Mouse (Mus musculus) lung, postnatal 0 days (tissue): ENCODE results near the gene Tceal5. TPM values are rescaled to one million over a fixed set of nuclear protein-coding genes. Genes with fewer than 3 reads are reported as not detected.

ENCODE experiments used
- ATAC-seq: fragments of 200-750 bp; cut with Nextera tagmentation; 2 replicates; pipeline ENCODE4 v1.8.0; 2017; ENCODE audit warnings: moderate library complexity
- DNase-seq: peaks from one replicate; pipeline ENCODE4 v3.0.0-alpha.2; 2016; ENCODE audit warnings: low spot score
- H3K27ac ChIP-seq: fragments of 300-500 bp; sonication (generic); 2 replicates; pipeline ENCODE4 v1.5.1; 2014; ENCODE audit warnings: antibody characterized with exemption, mild to moderate bottlenecking, low read length, mixed read lengths
- H3K27me3 ChIP-seq: fragments of 300-500 bp; sonication (generic); replicated peaks from 2 replicates; pipeline ENCODE4 v1.6.1; 2014; ENCODE audit warnings: low read length, mixed read lengths; ENCODE audit not compliant: insufficient read depth
- H3K36me3 ChIP-seq: fragments of 300-500 bp; sonication (generic); 2 replicates; pipeline ENCODE4 v1.6.1; 2014; ENCODE audit warnings: low read length, mixed read lengths; ENCODE audit not compliant: insufficient read depth
- H3K4me1 ChIP-seq: fragments of 300-500 bp; sonication (generic); 2 replicates; pipeline ENCODE4 v1.6.1; 2014; ENCODE audit warnings: antibody characterized with exemption, low read depth, low read length, mixed read lengths; ENCODE audit not compliant: insufficient read depth
- H3K4me2 ChIP-seq: fragments of 300-500 bp; sonication (generic); replicated peaks from 2 replicates; pipeline ENCODE4 v1.6.1; 2014; ENCODE audit warnings: low read depth, mild to moderate bottlenecking, low read length, moderate library complexity, mixed read lengths
- H3K4me3 ChIP-seq: fragments of 300-500 bp; sonication (generic); 2 replicates; pipeline ENCODE4 v1.5.1; 2014; ENCODE audit warnings: low read depth, low read length
- H3K9ac ChIP-seq: fragments of 300-500 bp; sonication (generic); replicated peaks from 2 replicates; pipeline ENCODE4 v1.6.1; 2014; ENCODE audit warnings: low read depth, mild to moderate bottlenecking
- H3K9me3 ChIP-seq: fragments of 300-500 bp; sonication (generic); 2 replicates; pipeline ENCODE4 v1.6.1; 2016; ENCODE audit warnings: low read length, mixed read lengths
- CTCF ChIP-seq: IDR thresholded peaks from 2 replicates; pipeline ENCODE4 v1.5.1; 2016; ENCODE audit warnings: antibody characterized with exemption, mild to moderate bottlenecking
- EP300 ChIP-seq: IDR thresholded peaks from 2 replicates; pipeline ENCODE4 v1.6.1; 2016; ENCODE audit warnings: antibody characterized with exemption, mild to moderate bottlenecking, control low read depth
- WGBS: fragments of 180-500 bp; shearing (Covaris S2); extraction: QIAGEN DNeasy Blood & Tissue Kit; methylation state at CpG from one replicate; pipeline ENCODE4 v1.1.7; 2014; 5-methylcytosine and 5-hydroxymethylcytosine counted together
- polyA plus RNA-seq: library from polyadenylated mRNA; unstranded; fragments of >200 nt; fragmentation: Nextera tagmentation; extraction: Ambion mirVana; gene quantifications from 2 replicates; pipeline ENCODE4 v1.2.1, GENCODE M21; 2015

The Tceal5 gene
- polyA plus RNA-seq, 1 experiment from 2014 or later, result 0.97 TPM

- TF ChIP-seq EP300, result no peak
- no peak for TF ChIP-seq CTCF
- Histone ChIP-seq H3K9ac (no peak overlapping the region), H3K27me3 (no peaks in the 10 kb centered on the region), H3K4me1 (no peaks in the 10 kb centered on the region), H3K36me3 (no peaks in the 10 kb centered on the region), H3K9me3 (no peaks in the 10 kb centered on the region), H3K27ac (no peak overlapping the region), H3K4me2 (no peak overlapping the region), H3K4me3 (no peak overlapping the region)
- no peak for ATAC-seq
- DNase-seq, result no peak
- WGBS, result 69% methylated on average over 2 of the region's 2 CpGs
Measured at GRCm38 (mm10) chrX:136213396-136213795, 9.7 kb upstream of the Tceal5 start.

GRCm38 (mm10) chrX:136204406-136204805, 730 bp upstream of the Tceal5 start:
- H3K9me3 ChIP-seq, result no peaks in the 10 kb centered on the region
- no peak overlapping the region for H3K4me3 ChIP-seq
- no peaks in the 10 kb centered on the region for H3K27me3 ChIP-seq
- ATAC-seq, result no peak
- DNase-seq, result no peak
- 62% methylated on average over 6 of the region's 6 CpGs for WGBS
- H3K4me1 ChIP-seq, result no peaks in the 10 kb centered on the region
- H3K9ac ChIP-seq, result no peak overlapping the region
- H3K27ac ChIP-seq, result no peak overlapping the region
- TF ChIP-seq EP300 (no peak), CTCF (no peak)
- no peaks in the 10 kb centered on the region for H3K36me3 ChIP-seq
- no peak overlapping the region for H3K4me2 ChIP-seq

GRCm38 (mm10) chrX:136203257-136203656, 419 bp downstream of the Tceal5 start:
- peak overlapping the region; percentile 14; the same call in 1 of the 2 replicates for H3K4me3 ChIP-seq
- DNase-seq (no peak), ATAC-seq (no peak)
- H3K9me3 ChIP-seq, result no peaks in the 10 kb centered on the region
- TF ChIP-seq CTCF (no peak), EP300 (no peak)
- no peak overlapping the region for H3K9ac ChIP-seq
- no peaks in the 10 kb centered on the region for H3K36me3 ChIP-seq
- H3K4me1 ChIP-seq, result no peaks in the 10 kb centered on the region
- WGBS, result 20% methylated on average over 6 of the region's 7 CpGs
- no peaks in the 10 kb centered on the region for H3K27me3 ChIP-seq
- H3K27ac ChIP-seq, result no peak overlapping the region
- peak overlapping the region; percentile 46 for H3K4me2 ChIP-seq

- no peaks in the 10 kb centered on the region for H3K36me3 ChIP-seq
- WGBS, result 56% methylated on average over 1 of the region's 1 CpGs
- DNase-seq (no peak), ATAC-seq (no peak)
- H3K4me2 ChIP-seq, result no peak overlapping the region
- H3K27me3 ChIP-seq, result no peaks in the 10 kb centered on the region
- no peaks in the 10 kb centered on the region for H3K9me3 ChIP-seq
- H3K9ac ChIP-seq, result no peak overlapping the region
- H3K4me3 ChIP-seq, result no peak overlapping the region
- no peak overlapping the region for H3K27ac ChIP-seq
- peak; percentile 64 for TF ChIP-seq CTCF
- no peak for TF ChIP-seq EP300
- H3K4me1 ChIP-seq, result no peaks in the 10 kb centered on the region
Measured at GRCm38 (mm10) chrX:136196873-136197272, 6.8 kb downstream of the Tceal5 start.

GRCm38 (mm10) chrX:136195193-136195944, 8.3 kb downstream of the Tceal5 start:
- Histone ChIP-seq H3K4me3 (no peak overlapping the region), H3K9ac (no peak overlapping the region), H3K9me3 (no peaks in the 10 kb centered on the region), H3K27ac (no peak overlapping the region), H3K4me1 (no peaks in the 10 kb centered on the region), H3K36me3 (no peaks in the 10 kb centered on the region), H3K27me3 (no peaks in the 10 kb centered on the region), H3K4me2 (no peak overlapping the region)
- ATAC-seq (no peak), DNase-seq (no peak)
- TF ChIP-seq CTCF, result no peak
- no peak for TF ChIP-seq EP300
- 76% methylated on average over 16 of the region's 16 CpGs for WGBS

GRCm38 (mm10) chrX:136183107-136183506, 20.6 kb downstream of the Tceal5 start:
- no peak overlapping the region for H3K9ac ChIP-seq
- TF ChIP-seq CTCF (no peak), EP300 (no peak)
- H3K36me3 ChIP-seq, result no peaks in the 10 kb centered on the region
- WGBS, result 87% methylated on average over 1 of the region's 1 CpGs
- no peak overlapping the region for H3K4me2 ChIP-seq
- H3K4me1 ChIP-seq, result no peaks in the 10 kb centered on the region
- H3K27me3 ChIP-seq, result no peaks in the 10 kb centered on the region
- ATAC-seq (no peak), DNase-seq (no peak)
- H3K4me3 ChIP-seq, result no peak overlapping the region
- H3K9me3 ChIP-seq, result no peaks in the 10 kb centered on the region
- no peak overlapping the region for H3K27ac ChIP-seq
